Mouse (Mus musculus): ENCODE data around the gene Spata5.

- TF ChIP-seq CTCF (IDR thresholded peaks at IDR 0.05; ENCODE audit: low read depth) (no peak), EP300 (IDR thresholded peaks at IDR 0.05; ENCODE audit: low read depth) (no peak)
Measured at GRCm38 (mm10) chr3:37387310-37387709, 32.4 kb upstream of the Spata5 start.

All from heart, postnatal 0 days (tissue).